Mouse (Mus musculus) lung, postnatal 0 days (tissue): ENCODE data around the gene Nbeal1. TPM values are rescaled to one million over a fixed set of nuclear protein-coding genes. Genes with fewer than 3 reads are reported as not detected.

Experiments
- ATAC-seq: fragments of 200-750 bp; cut with Nextera tagmentation; 2 replicates; pipeline ENCODE4 v1.8.0; 2017; ENCODE audit warnings: moderate library complexity
- DNase-seq: peaks from one replicate; pipeline ENCODE4 v3.0.0-alpha.2; 2016; ENCODE audit warnings: low spot score
- H3K27ac ChIP-seq: fragments of 300-500 bp; sonication (generic); 2 replicates; pipeline ENCODE4 v1.5.1; 2014; ENCODE audit warnings: antibody characterized with exemption, mild to moderate bottlenecking, low read length, mixed read lengths
- H3K27me3 ChIP-seq: fragments of 300-500 bp; sonication (generic); replicated peaks from 2 replicates; pipeline ENCODE4 v1.6.1; 2014; ENCODE audit warnings: low read length, mixed read lengths; ENCODE audit not compliant: insufficient read depth
- H3K36me3 ChIP-seq: fragments of 300-500 bp; sonication (generic); 2 replicates; pipeline ENCODE4 v1.6.1; 2014; ENCODE audit warnings: low read length, mixed read lengths; ENCODE audit not compliant: insufficient read depth
- H3K4me1 ChIP-seq: fragments of 300-500 bp; sonication (generic); 2 replicates; pipeline ENCODE4 v1.6.1; 2014; ENCODE audit warnings: antibody characterized with exemption, low read depth, low read length, mixed read lengths; ENCODE audit not compliant: insufficient read depth
- H3K4me2 ChIP-seq: fragments of 300-500 bp; sonication (generic); replicated peaks from 2 replicates; pipeline ENCODE4 v1.6.1; 2014; ENCODE audit warnings: low read depth, mild to moderate bottlenecking, low read length, moderate library complexity, mixed read lengths
- H3K4me3 ChIP-seq: fragments of 300-500 bp; sonication (generic); 2 replicates; pipeline ENCODE4 v1.5.1; 2014; ENCODE audit warnings: low read depth, low read length
- H3K9ac ChIP-seq: fragments of 300-500 bp; sonication (generic); replicated peaks from 2 replicates; pipeline ENCODE4 v1.6.1; 2014; ENCODE audit warnings: low read depth, mild to moderate bottlenecking
- H3K9me3 ChIP-seq: fragments of 300-500 bp; sonication (generic); 2 replicates; pipeline ENCODE4 v1.6.1; 2016; ENCODE audit warnings: low read length, mixed read lengths
- CTCF ChIP-seq: IDR thresholded peaks from 2 replicates; pipeline ENCODE4 v1.5.1; 2016; ENCODE audit warnings: antibody characterized with exemption, mild to moderate bottlenecking
- EP300 ChIP-seq: IDR thresholded peaks from 2 replicates; pipeline ENCODE4 v1.6.1; 2016; ENCODE audit warnings: antibody characterized with exemption, mild to moderate bottlenecking, control low read depth
- WGBS: fragments of 180-500 bp; shearing (Covaris S2); extraction: QIAGEN DNeasy Blood & Tissue Kit; methylation state at CpG from one replicate; pipeline ENCODE4 v1.1.7; 2014; 5-methylcytosine and 5-hydroxymethylcytosine counted together
- polyA plus RNA-seq: library from polyadenylated mRNA; unstranded; fragments of >200 nt; fragmentation: Nextera tagmentation; extraction: Ambion mirVana; gene quantifications from 2 replicates; pipeline ENCODE4 v1.2.1, GENCODE M21; 2015

The Nbeal1 gene
- polyA plus RNA-seq, 1 experiment from 2014 or later = 11.8 TPM

- DNase-seq (no peak), ATAC-seq (no peak)
- Histone ChIP-seq H3K36me3 (peaks cover 30% of the 10 kb centered on the region), H3K27ac (no peak overlapping the region), H3K4me3 (no peak overlapping the region), H3K27me3 (no peaks in the 10 kb centered on the region), H3K9me3 (no peaks in the 10 kb centered on the region), H3K9ac (no peak overlapping the region), H3K4me1 (no peaks in the 10 kb centered on the region), H3K4me2 (no peak overlapping the region)
- WGBS = 64% methylated on average over 1 of the region's 1 CpGs
- TF ChIP-seq EP300 (no peak), CTCF (no peak)
Measured at GRCm38 (mm10) chr1:60293921-60294320, 113.5 kb downstream of the Nbeal1 start.

GRCm38 (mm10) chr1:60342808-60343629 lies 162.6 kb downstream of the Nbeal1 start, which contains the start of gene Cyp20a1:
Cyp20a1 (plus strand) TSS chr1:60343323.
- ATAC-seq (peak; percentile 98), DNase-seq (peak; percentile 94)
- Histone ChIP-seq H3K4me3 (peak within 1 kb of the TSS; percentile 61), H3K27ac (peak within 1 kb of the TSS; percentile 93), H3K9ac (peak within 1 kb of the TSS; percentile 50), H3K4me2 (peak within 1 kb of the TSS; percentile 59), H3K36me3 (no peaks in the 10 kb centered on the region; the same call in 1 of the 2 replicates), H3K4me1 (peaks cover 4% of the 10 kb centered on the region; the same call in 1 of the 2 replicates), H3K27me3 (no peaks in the 10 kb centered on the region), H3K9me3 (no peaks in the 10 kb centered on the region)
- WGBS = 1% methylated on average over 57 of the region's 60 CpGs
- peak; percentile 18; the same call in 1 of the 2 replicates for TF ChIP-seq CTCF
- TF ChIP-seq EP300 = no peak

- Histone ChIP-seq H3K9ac (peak overlapping the region; percentile 50), H3K27ac (peak overlapping the region; percentile 93), H3K4me2 (peak overlapping the region; percentile 59), H3K4me1 (peaks cover 4% of the 10 kb centered on the region; the same call in 1 of the 2 replicates), H3K4me3 (peak overlapping the region; percentile 61), H3K27me3 (no peaks in the 10 kb centered on the region), H3K9me3 (no peaks in the 10 kb centered on the region), H3K36me3 (no peaks in the 10 kb centered on the region; the same call in 1 of the 2 replicates)
- no peak for TF ChIP-seq CTCF
- no peak for TF ChIP-seq EP300
- 6% methylated on average over 14 of the region's 14 CpGs for WGBS
- DNase-seq (no peak), ATAC-seq (peak; percentile 2; the same call in 1 of the 2 replicates)
Measured at GRCm38 (mm10) chr1:60343630-60344455, 163.4 kb downstream of the Nbeal1 start.

- Histone ChIP-seq H3K27ac (no peak overlapping the region), H3K36me3 (no peaks in the 10 kb centered on the region), H3K4me2 (no peak overlapping the region), H3K4me1 (peaks cover 4% of the 10 kb centered on the region; the same call in 1 of the 2 replicates), H3K27me3 (no peaks in the 10 kb centered on the region), H3K9me3 (no peaks in the 10 kb centered on the region), H3K4me3 (no peak overlapping the region), H3K9ac (no peak overlapping the region)
- 59% methylated on average over 6 of the region's 6 CpGs for WGBS
- no peak for TF ChIP-seq CTCF
- no peak for TF ChIP-seq EP300
- DNase-seq = no peak
- ATAC-seq = no peak
Measured at GRCm38 (mm10) chr1:60344670-60345069, 164.3 kb downstream of the Nbeal1 start.

GRCm38 (mm10) chr1:60345712-60346111 lies 165.3 kb downstream of the Nbeal1 start:
- Histone ChIP-seq H3K27me3 (no peaks in the 10 kb centered on the region), H3K9ac (no peak overlapping the region), H3K9me3 (no peaks in the 10 kb centered on the region), H3K4me2 (no peak overlapping the region), H3K4me1 (peaks cover 4% of the 10 kb centered on the region; the same call in 1 of the 2 replicates), H3K36me3 (no peaks in the 10 kb centered on the region), H3K4me3 (no peak overlapping the region), H3K27ac (0 out of 2 replicates have a peak overlapping the region, but pooled peaks have one; percentile 6)
- no peak for ATAC-seq
- TF ChIP-seq CTCF (no peak), EP300 (no peak)
- WGBS = 26% methylated on average over 2 of the region's 2 CpGs
- peak; percentile 35 for DNase-seq

GRCm38 (mm10) chr1:60352786-60353185 lies 172.4 kb downstream of the Nbeal1 start:
- Histone ChIP-seq H3K9me3 (no peaks in the 10 kb centered on the region), H3K4me3 (no peak overlapping the region), H3K4me1 (no peaks in the 10 kb centered on the region), H3K27ac (no peak overlapping the region), H3K4me2 (no peak overlapping the region), H3K36me3 (no peaks in the 10 kb centered on the region; the same call in 1 of the 2 replicates), H3K27me3 (no peaks in the 10 kb centered on the region), H3K9ac (no peak overlapping the region)
- DNase-seq (no peak), ATAC-seq (no peak)
- WGBS = 76% methylated on average over 5 of the region's 5 CpGs
- TF ChIP-seq CTCF (no peak), EP300 (no peak)
